Mouse (Mus musculus): ENCODE results near the gene Gm28043. TPM values are rescaled to one million over a fixed set of nuclear protein-coding genes. Genes with fewer than 3 reads are reported as not detected.

Gene Gm28043
- total and polyA plus RNA-seq, 3 experiments: 0.39 to 1.1 (median 1.0) TPM

DNA sequence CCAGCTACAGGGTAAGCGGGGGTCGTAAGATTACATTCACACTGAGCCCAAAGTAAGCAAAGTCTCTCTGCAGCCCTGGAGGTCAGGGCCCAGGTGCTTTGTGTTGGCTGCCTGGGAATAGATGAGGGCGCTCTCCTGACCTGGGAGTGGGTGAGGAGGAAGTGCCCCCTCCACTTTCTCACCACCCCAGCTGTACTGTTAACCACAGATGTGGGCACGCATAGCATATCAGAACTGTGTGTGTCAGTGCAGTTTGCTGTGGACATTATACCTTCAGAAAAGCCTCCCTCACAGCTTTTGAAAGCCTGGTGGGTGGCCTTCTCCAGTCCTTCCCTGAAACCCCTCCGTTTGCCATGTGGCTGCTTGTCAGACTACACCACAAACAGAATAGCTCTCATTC lies 30.4 kb upstream of the Gm28043 start:
- intact Hi-C loops (cut with DNase I): no loop called here
- H3K36me3 ChIP-seq (ENCODE audit: control insufficient read depth, insufficient read depth, low read length): no peaks in the 10 kb centered on the region

DNA sequence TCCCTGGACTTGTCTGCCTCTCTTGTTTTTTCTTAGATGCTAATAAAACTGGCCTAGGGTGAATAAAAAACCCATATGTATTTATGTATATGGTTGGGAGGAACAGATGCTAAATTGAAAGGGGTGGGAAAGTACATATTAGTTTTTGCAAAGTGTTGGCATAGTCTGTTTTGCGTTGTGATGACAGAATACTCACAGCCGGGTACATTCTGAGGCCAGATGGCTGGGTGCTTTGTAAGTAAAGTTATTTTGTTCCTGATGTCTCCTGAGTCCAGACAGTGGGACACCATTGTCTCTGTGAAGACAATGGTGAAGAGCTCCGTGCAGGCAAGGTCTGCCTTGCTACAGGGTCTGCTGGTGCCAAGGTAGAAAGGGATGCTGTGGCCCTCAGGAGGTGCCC lies 29.9 kb upstream of the Gm28043 start:
- Histone ChIP-seq H3K36me3 (ENCODE audit: control insufficient read depth, insufficient read depth, low read length) (no peaks in the 10 kb centered on the region), H3K27me3 (ENCODE audit: control insufficient read depth, insufficient read depth, low read length) (no peaks in the 10 kb centered on the region), H3K4me3 (no peak overlapping the region), H3K9ac (ENCODE audit: low read depth, low read length) (no peak overlapping the region), H3K79me2 (replicated peaks; ENCODE audit: control insufficient read depth, insufficient read depth, low read length) (no peaks in the 10 kb centered on the region), H3K4me1 (ENCODE audit: control insufficient read depth, insufficient read depth, low read length) (no peaks in the 10 kb centered on the region), H3K27ac (no peak overlapping the region)
- 86% methylated on average over 3 of the region's 3 CpGs for WGBS
- DNase-seq: no peak
- intact Hi-C loops (cut with DNase I): no loop called here
- no peak for TF ChIP-seq POLR2A (IDR thresholded peaks at IDR 0.05; ENCODE audit: insufficient read depth, low read depth, low read length)
- no peak for TF ChIP-seq CTCF (IDR thresholded peaks at IDR 0.05)

More for the DNA sequence above, 30.4 kb upstream of the Gm28043 start:
- 85% methylated on average over 5 of the region's 5 CpGs for WGBS
- Histone ChIP-seq H3K9ac (ENCODE audit: low read depth, low read length) (no peak overlapping the region), H3K4me1 (ENCODE audit: control insufficient read depth, insufficient read depth, low read length) (no peaks in the 10 kb centered on the region), H3K79me2 (replicated peaks; ENCODE audit: control insufficient read depth, insufficient read depth, low read length) (no peaks in the 10 kb centered on the region), H3K4me3 (no peak overlapping the region), H3K27me3 (ENCODE audit: control insufficient read depth, insufficient read depth, low read length) (no peaks in the 10 kb centered on the region), H3K27ac (no peak overlapping the region)
- TF ChIP-seq EP300 (IDR thresholded peaks at IDR 0.05; ENCODE audit: insufficient read depth, low read depth, low read length) (no peak), POLR2A (IDR thresholded peaks at IDR 0.05; ENCODE audit: insufficient read depth, low read depth, low read length) (no peak), CTCF (IDR thresholded peaks at IDR 0.05) (no peak)
- DNase-seq: no peak

DNA sequence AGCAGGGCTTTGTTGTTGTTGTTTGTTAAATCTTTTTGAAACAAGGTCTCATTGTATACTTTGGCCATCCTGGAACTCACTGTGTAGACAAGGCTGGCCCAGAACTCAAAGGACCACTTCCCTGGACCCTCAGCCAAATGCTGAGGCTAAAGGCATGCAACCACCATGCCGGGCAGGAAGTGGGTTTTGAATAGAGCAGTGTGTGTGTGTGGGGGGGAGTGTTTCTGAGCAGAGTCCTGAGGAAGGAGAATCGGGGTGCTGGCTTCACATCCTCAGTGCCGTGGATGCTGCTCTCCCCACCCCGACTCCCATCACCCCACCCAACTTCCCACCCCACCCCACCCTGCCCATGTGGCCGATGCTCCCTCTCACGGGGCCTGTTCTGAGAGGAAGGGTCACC lies 29.2 kb upstream of the Gm28043 start:
- WGBS: 80% methylated on average over 6 of the region's 6 CpGs
- H3K36me3 ChIP-seq (ENCODE audit: control insufficient read depth, insufficient read depth, low read length): no peaks in the 10 kb centered on the region
- intact Hi-C loops (cut with DNase I): no loop called here

DNA sequence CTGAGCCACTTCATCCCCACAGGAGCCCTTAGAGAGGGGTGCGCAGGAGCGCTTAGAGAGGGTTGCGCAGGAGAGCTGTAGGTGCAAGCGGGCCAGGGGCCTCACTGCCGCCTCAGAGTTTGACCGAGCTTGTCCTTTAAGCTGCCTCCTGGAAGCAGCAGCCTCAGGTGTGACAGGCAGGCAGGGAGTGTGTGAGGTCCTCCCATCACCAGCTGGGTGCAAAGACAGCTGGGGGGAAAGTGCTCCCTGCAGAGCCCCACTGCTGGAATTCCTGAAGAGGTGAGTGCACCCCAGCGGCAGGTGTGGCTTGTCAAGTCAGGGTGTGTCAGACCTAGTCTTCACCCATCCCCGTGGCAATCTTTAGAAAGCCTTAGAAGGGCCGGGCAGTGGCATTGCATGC lies 27.8 kb upstream of the Gm28043 start:
- Histone ChIP-seq H3K79me2 (replicated peaks; ENCODE audit: control insufficient read depth, insufficient read depth, low read length) (no peaks in the 10 kb centered on the region), H3K27me3 (ENCODE audit: control insufficient read depth, insufficient read depth, low read length) (no peaks in the 10 kb centered on the region), H3K4me3 (no peak overlapping the region), H3K4me1 (ENCODE audit: control insufficient read depth, insufficient read depth, low read length) (no peaks in the 10 kb centered on the region), H3K27ac (no peak overlapping the region), H3K36me3 (ENCODE audit: control insufficient read depth, insufficient read depth, low read length) (no peaks in the 10 kb centered on the region), H3K9ac (ENCODE audit: low read depth, low read length) (no peak overlapping the region)
- no peak for DNase-seq
- TF ChIP-seq POLR2A (IDR thresholded peaks at IDR 0.05; ENCODE audit: insufficient read depth, low read depth, low read length) (no peak), CTCF (IDR thresholded peaks at IDR 0.05) (no peak), EP300 (IDR thresholded peaks at IDR 0.05; ENCODE audit: insufficient read depth, low read depth, low read length) (no peak)
- 90% methylated on average over 9 of the region's 9 CpGs for WGBS
- intact Hi-C loops (cut with DNase I): no loop called here

More for the DNA sequence above, 29.2 kb upstream of the Gm28043 start:
- Histone ChIP-seq H3K9ac (ENCODE audit: low read depth, low read length) (no peak overlapping the region), H3K4me1 (ENCODE audit: control insufficient read depth, insufficient read depth, low read length) (no peaks in the 10 kb centered on the region), H3K4me3 (no peak overlapping the region), H3K27ac (no peak overlapping the region), H3K79me2 (replicated peaks; ENCODE audit: control insufficient read depth, insufficient read depth, low read length) (no peaks in the 10 kb centered on the region), H3K27me3 (ENCODE audit: control insufficient read depth, insufficient read depth, low read length) (no peaks in the 10 kb centered on the region)
- no peak for DNase-seq
- TF ChIP-seq EP300 (IDR thresholded peaks at IDR 0.05; ENCODE audit: insufficient read depth, low read depth, low read length): no peak
- TF ChIP-seq CTCF (IDR thresholded peaks at IDR 0.05): no peak
- TF ChIP-seq POLR2A (IDR thresholded peaks at IDR 0.05; ENCODE audit: insufficient read depth, low read depth, low read length): no peak

DNA sequence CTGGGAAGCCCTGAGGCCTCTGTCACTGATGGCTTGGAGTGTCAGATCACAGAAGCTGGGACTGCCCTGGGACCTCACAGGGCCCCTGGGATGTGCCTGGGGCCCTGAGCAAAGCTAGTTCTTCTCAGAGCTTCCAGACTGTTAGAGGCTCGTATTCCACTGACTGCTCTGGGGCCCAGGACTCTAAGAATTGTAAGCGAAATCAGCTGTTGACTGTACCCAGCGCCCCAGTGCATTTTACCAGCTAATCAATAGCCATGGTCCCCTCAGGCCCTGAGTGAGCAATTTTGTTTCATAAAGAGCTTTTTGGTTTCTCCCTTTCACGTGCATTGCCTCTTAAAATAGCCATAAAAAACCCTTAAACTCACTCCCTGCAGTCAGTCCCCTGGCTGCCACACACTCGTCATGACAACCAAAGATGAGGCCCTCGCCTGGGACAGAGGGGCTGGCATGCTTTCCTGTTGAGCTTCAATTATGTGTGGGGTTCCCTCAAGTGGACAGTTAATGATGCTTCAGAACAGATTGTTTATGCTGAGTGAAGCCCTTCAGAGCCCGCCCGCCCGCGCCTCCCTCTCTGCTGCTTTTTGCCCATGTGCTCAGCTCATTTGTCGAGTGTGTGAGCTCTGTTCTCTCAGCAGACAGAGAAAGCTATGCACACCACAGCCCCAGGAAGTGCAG lies 25.3 kb upstream of the Gm28043 start:
- no peak for DNase-seq
- Histone ChIP-seq H3K9ac (ENCODE audit: low read depth, low read length) (no peak overlapping the region), H3K27ac (no peak overlapping the region), H3K36me3 (ENCODE audit: control insufficient read depth, insufficient read depth, low read length) (no peaks in the 10 kb centered on the region), H3K4me1 (ENCODE audit: control insufficient read depth, insufficient read depth, low read length) (no peaks in the 10 kb centered on the region), H3K79me2 (replicated peaks; ENCODE audit: control insufficient read depth, insufficient read depth, low read length) (no peaks in the 10 kb centered on the region), H3K27me3 (ENCODE audit: control insufficient read depth, insufficient read depth, low read length) (no peaks in the 10 kb centered on the region), H3K4me3 (no peak overlapping the region)
- intact Hi-C loops (cut with DNase I): no loop called here
- TF ChIP-seq POLR2A (IDR thresholded peaks at IDR 0.05; ENCODE audit: insufficient read depth, low read depth, low read length) (no peak), EP300 (IDR thresholded peaks at IDR 0.05; ENCODE audit: insufficient read depth, low read depth, low read length) (no peak)
- WGBS: 92% methylated on average over 11 of the region's 11 CpGs

DNA sequence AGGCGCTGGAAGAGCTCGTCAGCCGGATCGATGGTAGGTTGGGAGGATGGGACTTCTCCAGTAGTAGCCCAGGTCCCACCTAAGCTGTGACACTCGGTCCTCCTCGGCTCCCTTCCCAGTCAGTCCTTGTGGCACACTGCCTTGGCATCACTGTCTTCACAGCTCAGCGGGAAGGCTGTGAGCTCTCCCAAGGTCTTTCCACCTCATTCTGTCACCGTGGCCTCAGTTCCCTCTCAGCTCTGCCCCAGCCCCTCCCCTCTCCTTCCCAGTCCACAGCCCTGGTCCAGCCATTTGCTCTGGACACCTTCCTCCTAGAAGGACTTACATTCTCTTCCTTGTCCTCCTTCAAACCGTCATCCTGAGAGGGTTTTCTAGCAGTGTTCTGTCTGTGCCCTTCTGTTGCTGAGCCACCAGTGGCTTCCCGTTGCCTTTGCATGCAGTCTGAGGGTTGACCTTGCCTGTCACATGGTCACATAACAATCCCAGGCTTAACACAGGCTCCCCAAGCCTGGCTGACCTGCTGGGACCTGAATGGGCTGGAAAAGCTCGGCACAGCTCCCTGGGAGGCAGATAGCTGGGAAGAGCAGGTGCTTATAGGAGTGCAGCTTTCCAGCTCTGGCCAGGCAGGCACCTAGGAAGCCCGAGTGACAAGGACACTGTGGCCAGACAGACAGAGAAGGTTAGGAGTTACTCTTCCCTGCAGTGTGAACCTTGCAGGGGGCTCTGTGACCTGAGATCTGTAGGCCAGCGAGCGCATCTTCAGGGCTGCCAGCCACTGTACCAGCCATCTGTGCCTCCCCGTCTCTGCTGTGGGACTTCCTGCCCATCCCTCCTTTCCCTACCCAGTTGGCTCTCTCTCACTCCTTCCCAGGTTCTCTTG lies 18.5 kb upstream of the Gm28043 start:
- intact Hi-C loops (cut with DNase I): no loop called here
- DNase-seq: peak in 1 of 2 experiments; percentile 19
- Histone ChIP-seq H3K4me1 (ENCODE audit: control insufficient read depth, insufficient read depth, low read length) (no peaks in the 10 kb centered on the region), H3K9ac (ENCODE audit: low read depth, low read length) (no peak overlapping the region), H3K79me2 (replicated peaks; ENCODE audit: control insufficient read depth, insufficient read depth, low read length) (no peaks in the 10 kb centered on the region), H3K4me3 (no peak overlapping the region), H3K27me3 (ENCODE audit: control insufficient read depth, insufficient read depth, low read length) (no peaks in the 10 kb centered on the region), H3K27ac (no peak overlapping the region), H3K36me3 (ENCODE audit: control insufficient read depth, insufficient read depth, low read length) (no peaks in the 10 kb centered on the region)
- WGBS: 72% methylated on average over 15 of the region's 15 CpGs
- TF ChIP-seq EP300 (IDR thresholded peaks at IDR 0.05; ENCODE audit: insufficient read depth, low read depth, low read length) (no peak), POLR2A (IDR thresholded peaks at IDR 0.05; ENCODE audit: insufficient read depth, low read depth, low read length) (no peak), CTCF (IDR thresholded peaks at IDR 0.05) (no peak)
